Mouse (Mus musculus) midbrain, embryonic 11.5 days (tissue): ENCODE results near the gene Elp5. TPM values are rescaled to one million over a fixed set of nuclear protein-coding genes. Genes with fewer than 3 reads are reported as not detected.

Experiments used
- ATAC-seq: fragments of 200-750 bp; cut with Nextera tagmentation; 2 replicates; pipeline ENCODE4 v1.8.0; 2017; ENCODE audit warnings: moderate TSS enrichment, moderate library complexity; ENCODE audit not compliant: low FRiP score
- DNase-seq: peaks from one replicate; pipeline ENCODE4 v3.0.0; 2015; ENCODE audit warnings: low spot score; ENCODE audit errors: missing footprints
- H3K27ac ChIP-seq: fragments of 300-500 bp; sonication (generic); 2 replicates; pipeline ENCODE4 v1.5.1; 2014; ENCODE audit warnings: low read depth, low read length
- H3K27me3 ChIP-seq: fragments of 300-500 bp; sonication (generic); 2 replicates; pipeline ENCODE4 v1.6.1; 2014; ENCODE audit warnings: mild to moderate bottlenecking, low read length, moderate library complexity, mixed read lengths; ENCODE audit not compliant: control insufficient read depth, insufficient read depth
- H3K36me3 ChIP-seq: fragments of 300-500 bp; sonication (generic); 2 replicates; pipeline ENCODE4 v1.6.1; 2014; ENCODE audit warnings: mild to moderate bottlenecking, low read length, moderate library complexity, mixed read lengths; ENCODE audit not compliant: control insufficient read depth, insufficient read depth
- H3K4me1 ChIP-seq: fragments of 300-500 bp; sonication (generic); 2 replicates; pipeline ENCODE4 v1.6.1; 2014; ENCODE audit warnings: low read length; ENCODE audit not compliant: control insufficient read depth, insufficient read depth
- H3K4me2 ChIP-seq: fragments of 300-500 bp; sonication (generic); 2 replicates; pipeline ENCODE4 v1.6.1; 2014; ENCODE audit warnings: mild to moderate bottlenecking, moderate library complexity
- H3K4me3 ChIP-seq: fragments of 300-500 bp; sonication (generic); 2 replicates; pipeline ENCODE4 v1.5.1; 2014; ENCODE audit warnings: low read depth, low read length
- H3K9ac ChIP-seq: fragments of 300-500 bp; sonication (generic); 2 replicates; pipeline ENCODE4 v1.6.1; 2014; ENCODE audit warnings: low read length
- H3K9me3 ChIP-seq: fragments of 300-500 bp; sonication (generic); 2 replicates; pipeline ENCODE4 v1.6.1; 2016; ENCODE audit warnings: low read length; ENCODE audit not compliant: control insufficient read depth
- WGBS: fragments of 180-500 bp; shearing (Covaris S2); extraction: QIAGEN DNeasy Blood & Tissue Kit; methylation state at CpG from one replicate; pipeline ENCODE4 v1.1.7; 2014; 5-methylcytosine and 5-hydroxymethylcytosine counted together
- polyA plus RNA-seq: library from polyadenylated mRNA; unstranded; fragments of >200 nt; fragmentation: Nextera tagmentation; extraction: Ambion mirVana; gene quantifications from 2 replicates; pipeline ENCODE4 v1.2.1, GENCODE M21; 2014

The Elp5 gene
- polyA plus RNA-seq, 1 experiment from 2014 or later, result 150 TPM

DNA sequence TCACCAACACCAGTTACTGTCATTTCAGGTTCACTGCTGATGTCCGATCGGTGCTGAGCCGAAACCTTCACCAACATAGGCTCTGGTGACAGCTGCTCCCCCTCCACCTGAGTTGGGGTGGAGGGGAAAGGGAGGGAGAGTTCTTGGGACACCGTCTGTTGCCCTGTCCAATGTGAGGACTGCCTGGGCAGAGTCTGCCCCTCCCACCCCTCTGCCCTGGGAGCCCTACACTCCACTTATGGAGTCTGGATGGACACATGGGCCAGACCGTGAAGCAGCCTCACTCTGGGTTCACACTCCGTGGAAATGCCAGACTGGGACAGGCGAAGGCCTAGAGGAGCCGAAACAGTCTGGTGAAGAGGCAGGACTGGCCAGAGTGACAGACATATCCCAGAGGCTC, 7.6 kb upstream of the Elp5 start:
- ATAC-seq (no peak), DNase-seq (no peak)
- no peak overlapping the region for H3K4me2 ChIP-seq
- H3K4me3 ChIP-seq, result no peak overlapping the region
- H3K9me3 ChIP-seq, result no peaks in the 10 kb centered on the region
- peaks cover 14% of the 10 kb centered on the region for H3K36me3 ChIP-seq
- no peaks in the 10 kb centered on the region for H3K27me3 ChIP-seq
- WGBS, result 92% methylated on average over 8 of the region's 8 CpGs
- peaks cover 8% of the 10 kb centered on the region for H3K4me1 ChIP-seq
- H3K9ac ChIP-seq, result no peak overlapping the region
- no peak overlapping the region for H3K27ac ChIP-seq

DNA sequence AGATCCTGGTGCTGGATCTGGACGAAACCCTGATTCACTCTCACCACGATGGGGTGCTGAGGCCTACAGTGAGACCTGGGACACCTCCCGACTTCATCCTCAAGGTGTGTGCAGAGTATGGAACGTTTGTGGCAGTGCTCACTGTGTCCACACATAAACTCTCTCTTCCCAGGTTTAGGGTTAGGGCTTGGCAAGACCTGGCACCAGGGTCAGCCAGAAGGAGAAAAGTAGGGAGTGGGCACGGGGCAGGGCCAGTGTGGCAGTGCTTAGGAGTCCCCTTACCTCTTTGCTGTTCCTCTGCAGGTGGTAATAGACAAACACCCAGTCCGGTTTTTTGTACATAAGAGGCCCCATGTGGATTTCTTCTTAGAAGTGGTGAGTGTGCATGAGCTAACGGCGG, 2.1 kb upstream of the Elp5 start:
- Histone ChIP-seq H3K9ac (no peak overlapping the region), H3K36me3 (peaks cover 18% of the 10 kb centered on the region), H3K27ac (no peak overlapping the region), H3K4me2 (no peak overlapping the region), H3K9me3 (no peaks in the 10 kb centered on the region), H3K4me3 (no peak overlapping the region), H3K27me3 (no peaks in the 10 kb centered on the region), H3K4me1 (peaks cover 21% of the 10 kb centered on the region)
- no peak for ATAC-seq
- no peak for DNase-seq
- 91% methylated on average over 8 of the region's 8 CpGs for WGBS

DNA sequence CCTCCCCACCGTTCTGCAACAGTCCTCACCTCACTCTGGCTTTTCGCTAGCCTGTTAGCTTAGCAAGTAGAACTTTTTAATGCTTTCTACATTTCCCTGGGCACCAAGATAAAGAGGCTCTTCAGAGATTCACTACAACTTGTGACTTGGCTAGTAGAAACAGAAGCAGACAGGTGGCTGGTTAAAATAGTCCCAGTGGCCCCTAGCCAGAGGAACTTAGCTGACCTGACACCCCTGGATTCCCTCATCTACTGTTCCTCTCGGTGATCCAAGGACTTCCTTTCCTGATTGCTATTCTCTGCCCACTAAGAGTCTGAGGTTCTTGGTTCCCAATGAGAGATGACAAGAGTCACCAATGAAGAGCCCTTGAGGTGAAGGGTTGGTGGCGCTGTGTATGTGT, 1.1 kb upstream of the Elp5 start:
- Histone ChIP-seq H3K4me1 (peaks cover 24% of the 10 kb centered on the region), H3K36me3 (peaks cover 10% of the 10 kb centered on the region; the same call in 1 of the 2 replicates), H3K4me2 (peak overlapping the region; percentile 81; the same call in 1 of the 2 replicates), H3K4me3 (no peak overlapping the region), H3K27me3 (no peaks in the 10 kb centered on the region), H3K9ac (peak overlapping the region; percentile 14; the same call in 1 of the 2 replicates), H3K9me3 (no peaks in the 10 kb centered on the region), H3K27ac (no peak overlapping the region)
- 85% methylated on average over 4 of the region's 4 CpGs for WGBS
- DNase-seq (no peak), ATAC-seq (no peak)

DNA sequence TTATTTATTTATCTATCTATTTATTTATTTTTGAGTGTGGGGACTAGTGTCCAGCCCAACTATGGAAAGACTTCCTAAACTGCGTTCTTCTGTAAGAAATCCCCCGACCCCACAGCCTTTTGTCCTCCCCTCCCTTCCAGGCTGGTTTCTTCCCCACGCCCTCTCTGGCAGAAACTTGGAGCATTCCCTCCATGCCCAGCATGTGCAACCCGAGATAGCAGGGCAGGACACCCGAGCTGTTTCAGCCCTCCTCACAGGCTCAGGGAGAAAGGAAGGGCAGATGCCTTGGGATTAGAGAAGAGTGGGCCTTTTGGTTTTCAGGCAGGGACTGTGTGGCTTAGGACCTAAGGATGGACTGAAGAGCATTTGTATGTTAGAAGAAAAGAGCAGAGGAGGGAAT, 560 bp upstream of the Elp5 start:
- 40% methylated on average over 5 of the region's 5 CpGs for WGBS
- Histone ChIP-seq H3K36me3 (peaks cover 10% of the 10 kb centered on the region; the same call in 1 of the 2 replicates), H3K27me3 (no peaks in the 10 kb centered on the region), H3K4me2 (peak overlapping the region; percentile 81), H3K4me1 (peaks cover 24% of the 10 kb centered on the region), H3K27ac (no peak overlapping the region), H3K4me3 (peak overlapping the region; percentile 12), H3K9ac (peak overlapping the region; percentile 50), H3K9me3 (no peaks in the 10 kb centered on the region)
- no peak for DNase-seq
- no peak for ATAC-seq

DNA sequence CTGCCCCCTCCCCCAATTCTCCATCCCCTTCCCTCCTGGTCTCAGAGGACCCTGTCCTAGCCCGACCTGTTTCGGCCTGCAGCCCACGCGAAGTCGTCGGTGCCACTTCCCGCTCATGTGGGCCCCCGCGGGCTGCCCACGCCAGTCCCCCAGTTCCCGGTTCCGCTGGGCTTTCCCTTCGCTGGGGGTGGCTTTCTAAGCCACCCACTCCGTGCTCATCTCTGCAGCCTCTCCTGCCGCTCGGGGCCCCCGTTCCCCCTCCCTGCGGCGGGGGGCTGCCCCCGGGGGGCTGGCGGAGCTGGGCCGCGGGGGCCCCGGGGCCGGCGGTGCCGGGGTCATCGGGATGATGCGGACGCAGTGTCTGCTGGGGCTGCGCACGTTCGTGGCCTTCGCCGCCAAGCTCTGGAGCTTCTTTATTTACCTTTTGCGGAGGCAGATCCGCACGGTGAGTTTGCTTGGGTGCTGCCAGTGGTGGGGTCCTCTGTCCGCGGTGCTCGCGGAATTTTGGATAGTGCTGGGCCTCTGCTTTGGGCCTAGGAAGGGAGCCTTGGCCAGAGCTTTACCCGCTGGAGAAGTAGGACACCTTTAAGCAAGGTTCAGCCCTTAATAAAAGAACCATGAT, 1.1 kb downstream of the Elp5 start, which contains the start of gene Ctdnep1:
TSS of gene Ctdnep1 (plus strand) at position 16 of the 622 bp plus-strand sequence.
- under 1% methylated on average over 41 of the region's 43 CpGs for WGBS
- H3K4me2 ChIP-seq, result peak within 1 kb of the TSS; percentile 81
- DNase-seq (no peak), ATAC-seq (peak; percentile 72)
- H3K9ac ChIP-seq, result peak within 1 kb of the TSS; percentile 99
- peaks cover 10% of the 10 kb centered on the region for H3K36me3 ChIP-seq
- no peaks in the 10 kb centered on the region for H3K9me3 ChIP-seq
- peak within 1 kb of the TSS; percentile 99 for H3K4me3 ChIP-seq
- H3K4me1 ChIP-seq, result peaks cover 24% of the 10 kb centered on the region
- no peaks in the 10 kb centered on the region for H3K27me3 ChIP-seq
- H3K27ac ChIP-seq, result peak within 1 kb of the TSS; percentile 97

DNA sequence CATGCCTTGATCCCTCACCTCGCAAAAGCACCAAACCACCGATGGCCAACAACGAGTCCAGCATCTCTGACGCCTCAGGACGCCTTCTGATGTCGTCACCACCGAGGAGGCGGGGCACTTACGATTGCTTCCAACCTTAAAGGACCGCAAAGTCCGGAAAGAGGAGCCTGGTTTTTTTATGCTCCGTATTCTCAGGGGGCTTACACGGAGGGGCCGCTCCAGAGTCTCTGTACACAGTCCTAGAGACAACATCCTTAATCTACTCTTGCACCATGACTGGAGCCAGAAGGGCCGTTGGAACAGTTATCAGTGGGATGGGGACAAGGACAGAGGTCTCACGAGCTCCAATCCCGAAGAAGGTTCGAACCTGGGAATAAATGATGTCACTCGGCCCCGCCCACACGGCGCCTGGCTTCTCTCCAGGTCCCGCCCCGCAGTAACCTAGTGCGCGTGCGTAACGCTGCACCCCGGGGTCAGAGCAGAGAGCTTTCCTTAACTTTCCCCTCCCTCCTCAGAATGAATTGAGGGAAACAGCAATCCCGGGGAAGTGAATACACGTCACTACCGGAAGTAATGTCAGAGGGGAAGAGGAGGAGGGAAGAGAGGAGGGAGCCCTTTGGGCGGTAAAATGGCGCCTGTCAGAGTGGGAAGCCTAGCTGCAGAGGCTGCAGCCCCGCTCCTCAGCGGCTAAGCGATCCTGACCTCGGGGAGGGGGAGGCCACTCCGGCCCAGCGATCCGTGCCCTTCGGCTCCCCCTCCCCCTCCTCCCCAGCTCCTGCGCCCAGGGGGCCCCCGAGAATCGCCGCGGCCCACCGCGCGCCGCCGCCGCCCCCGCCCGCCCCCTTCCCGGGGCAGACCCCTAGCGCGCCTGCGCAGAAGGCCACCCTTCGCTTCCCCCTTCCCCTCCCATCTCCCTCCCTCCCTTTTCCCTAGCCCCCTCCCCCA, 1.8 kb downstream of the Elp5 start:
- Histone ChIP-seq H3K4me3 (peak overlapping the region; percentile 99), H3K27ac (peak overlapping the region; percentile 97), H3K9me3 (no peaks in the 10 kb centered on the region), H3K36me3 (peaks cover 9% of the 10 kb centered on the region), H3K4me2 (peak overlapping the region; percentile 81), H3K4me1 (peaks cover 24% of the 10 kb centered on the region), H3K27me3 (no peaks in the 10 kb centered on the region), H3K9ac (peak overlapping the region; percentile 99)
- peak; percentile 100 for DNase-seq
- WGBS, result 0% methylated on average over 49 of the region's 60 CpGs
- ATAC-seq, result peak; percentile 94

DNA sequence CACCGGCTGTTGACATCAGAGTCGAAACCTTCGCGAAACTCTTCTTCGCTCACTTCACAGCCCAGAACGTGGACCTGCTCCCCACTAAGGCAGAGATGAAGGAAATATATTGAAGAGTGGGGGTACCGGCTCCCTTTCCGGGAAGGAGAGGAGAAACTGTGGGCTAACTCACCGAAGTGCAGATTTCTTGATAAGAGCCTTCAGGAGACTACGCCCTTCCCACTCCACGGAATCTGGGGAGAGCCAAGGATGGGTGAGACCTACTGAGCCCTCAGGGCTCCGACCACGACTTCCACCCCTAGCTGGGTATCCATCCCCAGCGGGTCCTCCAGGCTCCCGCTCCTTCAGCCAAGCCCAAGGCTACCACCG, 2.5 kb downstream of the Elp5 start:
- DNase-seq, result no peak
- no peak for ATAC-seq
- H3K4me3 ChIP-seq, result peak overlapping the region; percentile 99
- H3K27ac ChIP-seq, result peak overlapping the region; percentile 97; the same call in 1 of the 2 replicates
- WGBS, result 3% methylated on average over 16 of the region's 16 CpGs
- peaks cover 3% of the 10 kb centered on the region for H3K36me3 ChIP-seq
- H3K4me1 ChIP-seq, result peaks cover 24% of the 10 kb centered on the region
- peak overlapping the region; percentile 74 for H3K9ac ChIP-seq
- H3K4me2 ChIP-seq, result peak overlapping the region; percentile 81
- no peaks in the 10 kb centered on the region for H3K27me3 ChIP-seq
- H3K9me3 ChIP-seq, result no peaks in the 10 kb centered on the region

DNA sequence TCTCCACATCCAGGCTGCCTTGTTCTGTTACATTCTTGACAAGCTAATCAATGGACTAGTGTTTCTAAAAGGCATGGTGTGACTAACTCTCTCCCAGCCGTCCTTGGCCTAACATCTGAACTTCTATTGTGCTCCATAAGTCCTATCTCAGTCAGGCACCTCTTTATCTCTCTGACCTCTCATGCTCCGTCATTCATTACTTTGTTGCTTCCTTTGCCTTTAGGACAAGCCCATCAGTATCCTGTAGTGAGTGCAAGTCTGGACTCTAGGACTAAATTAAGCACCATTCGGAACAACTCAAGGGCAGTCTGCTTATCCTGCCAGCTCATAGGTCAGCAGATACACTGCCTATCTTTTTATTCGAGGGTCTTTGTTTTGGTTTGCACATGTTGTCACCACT, 6.0 kb downstream of the Elp5 start:
- DNase-seq, result peak; percentile 56
- no peak overlapping the region for H3K27ac ChIP-seq
- H3K36me3 ChIP-seq, result peaks cover 8% of the 10 kb centered on the region
- no peaks in the 10 kb centered on the region for H3K9me3 ChIP-seq
- no peaks in the 10 kb centered on the region for H3K27me3 ChIP-seq
- H3K4me1 ChIP-seq, result peaks cover 5% of the 10 kb centered on the region; the same call in 1 of the 2 replicates
- no peak overlapping the region for H3K9ac ChIP-seq
- no peak for ATAC-seq
- no peak overlapping the region for H3K4me3 ChIP-seq
- 89% methylated on average over 4 of the region's 4 CpGs for WGBS
- H3K4me2 ChIP-seq, result no peak overlapping the region

DNA sequence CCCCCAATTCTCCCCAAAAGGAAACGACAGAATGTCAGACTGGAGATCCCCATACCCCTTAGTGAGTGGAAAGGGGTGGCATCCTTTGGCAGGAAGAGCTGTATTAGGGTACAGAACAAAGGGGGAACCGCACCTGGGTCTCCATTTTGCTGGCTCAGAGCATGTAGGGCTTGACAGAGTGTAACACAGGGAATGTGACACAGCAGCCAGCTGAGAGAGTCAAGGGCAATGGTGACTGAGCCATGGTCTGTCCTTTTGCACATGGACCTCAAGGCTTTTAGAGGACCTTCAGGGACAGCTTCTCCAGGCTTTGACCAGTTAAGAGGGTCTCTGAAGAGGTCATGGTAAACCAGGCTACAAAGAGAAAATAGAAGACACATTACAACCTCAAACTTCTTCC, 7.4 kb downstream of the Elp5 start:
- DNase-seq (peak; percentile 33), ATAC-seq (no peak)
- no peaks in the 10 kb centered on the region for H3K27me3 ChIP-seq
- H3K4me2 ChIP-seq, result no peak overlapping the region
- 97% methylated on average over 2 of the region's 2 CpGs for WGBS
- H3K27ac ChIP-seq, result no peak overlapping the region
- H3K9ac ChIP-seq, result no peak overlapping the region
- peaks cover 5% of the 10 kb centered on the region; the same call in 1 of the 2 replicates for H3K4me1 ChIP-seq
- H3K9me3 ChIP-seq, result no peaks in the 10 kb centered on the region
- H3K36me3 ChIP-seq, result peaks cover 13% of the 10 kb centered on the region
- no peak overlapping the region for H3K4me3 ChIP-seq
